Mouse (Mus musculus) monocyte, adult 5-6 weeks (primary cell): ENCODE measurements around the gene Flrt1. TPM values are rescaled to one million over a fixed set of nuclear protein-coding genes. Genes with fewer than 3 reads are reported as not detected.

Source experiments
- ATAC-seq: fragments of 153-309, 156-312 bp; replicated peaks from 2 replicates; pipeline ENCODE4 v1.8.0; 2017; ENCODE audit warnings: mild to moderate bottlenecking; ENCODE audit not compliant: low TSS enrichment, insufficient number of reproducible peaks, severe bottlenecking, poor library complexity, low FRiP score
- total RNA-seq: library from RNA; stranded (forward); fragments of 200-1000, 200-491, 200-594 nt; gene quantifications from 3 replicates; pipeline ENCODE4 v1.2.3, GENCODE M21; 2017

The Flrt1 gene
- total RNA-seq, 1 experiment from 2014 or later: 0.10 TPM

GRCm38 (mm10) chr19:7135525-7135924 lies 30.0 kb upstream of the Flrt1 start:
- ATAC-seq: no peak

GRCm38 (mm10) chr19:7134631-7135091 lies 29.1 kb upstream of the Flrt1 start:
- no peak for ATAC-seq

GRCm38 (mm10) chr19:7133436-7133835 lies 27.9 kb upstream of the Flrt1 start:
- ATAC-seq: no peak

GRCm38 (mm10) chr19:7130317-7130716 lies 24.8 kb upstream of the Flrt1 start:
- ATAC-seq: no peak

- no peak for ATAC-seq
Observed at GRCm38 (mm10) chr19:7128551-7129475, 23.3 kb upstream of the Flrt1 start.

- no peak for ATAC-seq
Observed at GRCm38 (mm10) chr19:7126933-7127332, 21.4 kb upstream of the Flrt1 start.

GRCm38 (mm10) chr19:7126209-7126608 lies 20.7 kb upstream of the Flrt1 start:
- ATAC-seq: no peak

DNA sequence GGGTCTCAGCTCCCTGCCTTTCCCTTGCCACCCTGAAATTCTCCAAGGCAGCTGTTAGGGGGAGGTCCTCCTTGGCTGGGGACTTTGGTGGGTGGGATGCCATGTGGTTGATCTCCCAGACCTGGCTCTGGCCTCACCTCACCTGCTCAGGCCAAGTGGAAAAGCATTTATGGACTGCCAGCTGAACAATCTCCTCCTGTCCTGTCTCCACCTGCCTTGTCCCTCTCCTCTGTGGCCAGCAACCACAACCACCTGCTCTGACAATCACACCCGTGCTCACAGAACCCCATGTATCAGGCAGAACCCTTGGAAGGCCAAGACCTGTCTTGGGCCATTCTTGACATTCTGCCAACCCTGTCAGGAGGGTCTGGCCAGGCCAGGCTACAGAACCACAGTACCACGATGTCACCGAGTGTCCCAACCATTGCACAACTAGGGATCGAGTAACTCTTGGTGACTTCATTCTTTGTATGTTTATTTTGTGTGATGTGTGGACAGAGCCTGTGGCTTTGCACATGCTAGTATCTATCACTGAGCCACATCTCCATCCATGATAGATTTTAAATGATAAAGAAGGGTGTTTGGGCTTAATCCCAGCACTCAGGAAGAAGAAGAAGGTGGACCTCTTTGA lies 20.1 kb upstream of the Flrt1 start:
- ATAC-seq: no peak

DNA sequence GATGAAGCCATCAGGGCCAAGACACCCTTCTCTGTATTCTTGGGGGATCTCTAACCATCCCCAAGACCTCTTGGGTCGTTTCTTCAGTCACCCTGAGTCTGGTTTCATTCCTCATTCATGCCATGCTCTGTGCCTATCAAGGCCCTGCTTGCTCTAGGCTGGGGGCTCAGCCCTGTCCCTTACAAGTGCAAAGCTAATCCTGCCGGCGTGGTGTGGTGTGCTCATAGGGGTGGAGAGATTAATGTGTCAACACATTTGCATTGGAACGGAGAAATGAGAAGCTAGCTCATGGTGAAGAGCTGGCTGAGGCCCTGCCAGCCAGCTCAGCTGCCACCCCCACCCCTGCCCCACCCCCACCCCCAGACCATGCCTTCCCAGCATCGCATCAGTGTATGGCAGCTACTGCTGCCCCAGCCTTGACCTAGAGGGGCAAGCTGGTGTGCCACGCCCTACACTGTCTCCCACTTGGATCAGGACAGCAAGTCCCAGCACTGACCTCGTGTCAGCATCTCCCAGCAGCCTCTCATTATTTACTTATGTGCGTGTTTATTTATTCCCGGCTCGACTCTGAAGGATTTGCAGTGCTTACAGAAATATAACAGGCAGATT lies 17.3 kb upstream of the Flrt1 start:
- no peak for ATAC-seq

- no peak for ATAC-seq
Observed at GRCm38 (mm10) chr19:7122277-7122676, 16.7 kb upstream of the Flrt1 start.

- ATAC-seq: no peak
Observed at GRCm38 (mm10) chr19:7121252-7121651, 15.7 kb upstream of the Flrt1 start.

DNA sequence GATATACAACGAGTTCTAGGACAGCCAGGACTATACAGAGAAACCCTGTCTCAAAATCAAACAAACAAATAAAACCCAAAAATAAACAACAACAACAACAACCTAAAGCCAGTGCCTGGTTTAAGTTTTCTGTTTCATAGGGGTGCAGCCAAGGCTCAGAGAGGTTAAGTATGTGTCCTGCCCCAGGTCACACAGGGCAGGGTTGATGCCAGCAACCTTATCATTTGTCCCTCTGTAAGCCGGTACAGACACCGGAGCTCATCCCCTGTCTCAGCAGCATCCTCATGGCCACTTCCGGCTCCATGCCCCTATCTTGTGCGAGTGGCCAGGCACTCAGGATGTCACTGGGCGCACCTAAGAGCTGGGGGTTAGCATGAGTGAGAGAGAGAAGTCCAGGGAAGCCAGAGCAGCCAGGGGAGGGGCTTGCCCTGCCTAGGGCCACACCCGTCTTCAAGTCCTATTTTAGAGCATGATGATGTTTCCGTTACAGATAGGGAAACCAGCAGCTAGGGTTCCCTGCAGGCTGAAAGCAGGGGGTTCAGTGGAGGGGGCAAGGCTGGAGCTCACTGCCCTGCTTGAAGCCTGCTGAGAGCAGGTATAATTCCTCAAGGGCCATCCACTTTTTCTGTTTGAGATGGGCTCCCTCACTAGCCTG lies 12.3 kb upstream of the Flrt1 start:
- no peak for ATAC-seq

GRCm38 (mm10) chr19:7117141-7117540 lies 11.6 kb upstream of the Flrt1 start:
- ATAC-seq: no peak

GRCm38 (mm10) chr19:7116038-7116731 lies 10.7 kb upstream of the Flrt1 start:
- no peak for ATAC-seq

- ATAC-seq: no peak
Observed at GRCm38 (mm10) chr19:7113574-7113973, 8.0 kb upstream of the Flrt1 start.

DNA sequence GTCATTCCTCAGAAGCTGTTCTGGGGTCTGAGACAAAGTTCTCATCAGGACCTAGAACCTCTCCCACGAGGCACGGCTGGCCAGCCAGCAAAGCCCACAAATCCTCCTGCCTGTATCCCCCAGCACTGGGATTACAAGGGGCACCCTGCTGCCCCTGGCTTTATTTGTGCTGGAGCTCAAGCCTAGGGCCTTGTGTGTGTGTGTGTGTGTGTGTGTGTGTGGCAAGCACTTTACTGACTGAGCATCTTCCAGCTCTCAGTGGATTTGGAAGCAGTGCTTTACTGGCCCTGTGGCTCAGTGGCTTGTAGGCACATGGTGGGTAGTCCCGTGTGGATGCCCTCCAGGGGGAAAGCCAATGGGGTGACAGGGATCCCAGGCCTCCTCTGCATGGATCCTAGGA lies 7.1 kb upstream of the Flrt1 start:
- no peak for ATAC-seq

DNA sequence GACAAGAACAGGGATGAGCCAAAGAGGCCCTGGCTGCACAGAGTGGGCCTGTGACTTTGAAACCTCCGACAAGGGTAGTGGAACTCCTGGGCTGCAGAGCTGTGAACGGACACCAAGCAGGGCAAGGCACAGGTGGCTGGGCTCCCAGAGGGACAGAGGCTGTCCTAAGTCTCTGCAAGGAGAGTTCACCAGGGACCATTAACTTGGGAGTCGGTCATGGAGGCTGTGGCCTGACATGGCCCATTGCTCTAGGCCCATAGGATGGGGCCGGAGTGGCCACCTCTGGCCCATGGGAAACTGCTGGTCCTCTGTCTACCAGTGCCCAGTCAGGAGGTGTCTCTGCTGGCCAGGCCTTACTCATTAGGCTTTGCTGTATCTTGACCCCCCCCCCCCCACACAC lies 6.2 kb upstream of the Flrt1 start:
- no peak for ATAC-seq

GRCm38 (mm10) chr19:7111309-7111708 lies 5.8 kb upstream of the Flrt1 start:
- ATAC-seq: no peak

DNA sequence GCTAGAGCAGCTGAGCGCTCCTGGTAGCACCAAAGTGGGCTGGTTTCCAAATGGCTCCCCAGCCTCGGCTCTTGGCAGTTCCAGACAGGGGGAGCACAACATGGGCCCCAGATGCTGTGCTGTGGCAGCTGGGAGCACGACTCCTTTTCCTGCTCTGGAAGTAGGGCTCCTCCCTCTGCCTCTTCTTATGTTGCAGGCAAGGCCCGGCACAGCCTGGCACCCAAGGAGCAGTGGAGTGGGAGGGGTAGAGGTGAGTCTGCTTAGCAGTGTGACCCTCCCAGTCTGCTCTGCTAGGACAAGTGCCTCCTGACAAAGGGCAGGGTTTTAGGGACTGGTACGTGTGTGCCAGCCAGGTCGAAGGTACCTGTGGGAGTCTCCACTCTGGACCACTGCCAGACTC lies 5.3 kb upstream of the Flrt1 start:
- no peak for ATAC-seq
